Mouse (Mus musculus) CH12.LX (cell line): ENCODE data around the gene Ppp4c. TPM values are rescaled to one million over a fixed set of nuclear protein-coding genes. Genes with fewer than 3 reads are reported as not detected.

Experiments
- DNase-seq: peaks from one replicate; pipeline ENCODE4 v3.0.0-alpha.2; 2013; ENCODE audit errors: extremely low read depth
- H3K27ac ChIP-seq: 2 replicates; pipeline ENCODE4 v1.5.1; 2012; ENCODE audit warnings: low read depth, mild to moderate bottlenecking, control low read depth, moderate library complexity; ENCODE audit not compliant: insufficient read depth
- H3K27me3 ChIP-seq: replicated peaks from 2 replicates; pipeline ENCODE3; 2012; ENCODE audit warnings: inconsistent platforms
- H3K36me3 ChIP-seq, 2 experiments: replicated peaks in 1 of 2; 2 replicates each; pipeline versions ENCODE3 to v1.6.1; 2012; ENCODE audit warnings: inconsistent platforms in 1 of 2, low read length in 1 of 2, mild to moderate bottlenecking in 1 of 2, mixed read lengths in 1 of 2, moderate library complexity in 1 of 2; ENCODE audit not compliant: control insufficient read depth in 1 of 2, insufficient read depth in 1 of 2
- H3K4me1 ChIP-seq, 2 experiments: 2 replicates each; pipeline ENCODE4 v1.6.1; 2012; ENCODE audit warnings: inconsistent platforms in 1 of 2, moderate library complexity in 1 of 2; ENCODE audit not compliant: insufficient read depth in 2 of 2, control insufficient read depth in 1 of 2
- H3K4me2 ChIP-seq: 2 replicates; pipeline ENCODE4 v1.6.1; 2012; ENCODE audit warnings: low read depth, mild to moderate bottlenecking, control low read depth; ENCODE audit not compliant: poor library complexity, insufficient read depth, severe bottlenecking
- H3K4me3 ChIP-seq, 3 experiments: fragments of 150-350 bp in 1 of 3; sonication (generic) in 1 of 3; replicated peaks in 1 of 3; 2 replicates each; pipeline versions ENCODE3 to v1.5.1; 2011 to 2012; ENCODE audit warnings: low read depth in 2 of 3, low read length in 2 of 3, mild to moderate bottlenecking in 2 of 3, moderate library complexity in 2 of 3, control low read depth in 1 of 3, improper control_type of control experiment in 1 of 3, inconsistent platforms in 1 of 3, mixed read lengths in 1 of 3; ENCODE audit not compliant: poor library complexity in 1 of 3
- H3K79me2 ChIP-seq: replicated peaks from 2 replicates; pipeline ENCODE4 v1.6.1; 2012; ENCODE audit warnings: mild to moderate bottlenecking, moderate library complexity; ENCODE audit not compliant: control insufficient read depth, poor library complexity, insufficient read depth, severe bottlenecking; ENCODE audit errors: extremely low read depth
- H3K9ac ChIP-seq: 2 replicates; pipeline ENCODE4 v1.6.1; 2012; ENCODE audit warnings: low read depth, mild to moderate bottlenecking, control low read depth, moderate library complexity; ENCODE audit not compliant: insufficient read depth
- H3K9me3 ChIP-seq: replicated peaks from 2 replicates; pipeline ENCODE3; 2012; ENCODE audit warnings: low read length, inconsistent platforms, mixed read lengths
- BHLHE40 ChIP-seq: IDR thresholded peaks from 2 replicates; pipeline ENCODE4 v1.6.1; 2011; ENCODE audit warnings: mild to moderate bottlenecking, low read depth, low read length, improper control_type of control experiment
- CHD2 ChIP-seq: IDR thresholded peaks from 2 replicates; pipeline ENCODE4 v1.6.1; 2011; ENCODE audit warnings: low read length, improper control_type of control experiment
- CTCF ChIP-seq, 2 experiments: IDR thresholded peaks in 1 of 2; conservative IDR thresholded peaks in 1 of 2; 2 replicates each; pipeline ENCODE4 v1.5.1; 2011 to 2012; ENCODE audit warnings: low read depth in 2 of 2, low read length in 2 of 2, improper control_type of control experiment in 1 of 2, inconsistent platforms in 1 of 2, mild to moderate bottlenecking in 1 of 2, moderate library complexity in 1 of 2
- E2F4 ChIP-seq: IDR thresholded peaks from 2 replicates; pipeline ENCODE4 v1.6.1; 2011; ENCODE audit warnings: low read depth, low read length, improper control_type of control experiment; ENCODE audit not compliant: insufficient replicate concordance
- ELF1 ChIP-seq: IDR thresholded peaks from 2 replicates; pipeline ENCODE4 v1.6.1; 2014; ENCODE audit warnings: low read depth, mild to moderate bottlenecking, inconsistent platforms, low read length, improper control_type of control experiment
- ETS1 ChIP-seq: conservative IDR thresholded peaks from 2 replicates; pipeline ENCODE4 v1.6.1; 2012; ENCODE audit warnings: low read depth, mild to moderate bottlenecking, inconsistent platforms, low read length, improper control_type of control experiment, moderate library complexity
- HCFC1 ChIP-seq: IDR thresholded peaks from 2 replicates; pipeline ENCODE4 v1.6.1; 2012; ENCODE audit warnings: low read depth, mild to moderate bottlenecking, inconsistent platforms, low read length, improper control_type of control experiment
- IRF4 ChIP-seq: IDR thresholded peaks from 2 replicates; pipeline ENCODE4 v1.6.1; 2014; ENCODE audit warnings: low read depth, mild to moderate bottlenecking, inconsistent platforms, low read length, improper control_type of control experiment
- JUN ChIP-seq: IDR thresholded peaks from 2 replicates; pipeline ENCODE4 v1.6.1; 2011; ENCODE audit warnings: low read depth, mild to moderate bottlenecking, low read length, improper control_type of control experiment, moderate library complexity; ENCODE audit not compliant: insufficient read depth
- JUND ChIP-seq: conservative IDR thresholded peaks from 2 replicates; pipeline ENCODE4 v1.6.1; 2011; ENCODE audit warnings: low read depth, low read length, improper control_type of control experiment
- KAT2A ChIP-seq: IDR thresholded peaks from 2 replicates; pipeline ENCODE4 v1.6.1; 2012; ENCODE audit warnings: low read length, improper control_type of control experiment, inconsistent platforms; ENCODE audit not compliant: insufficient replicate concordance
- MAX ChIP-seq: IDR thresholded peaks from 2 replicates; pipeline ENCODE4 v1.6.1; 2011; ENCODE audit warnings: low read length, improper control_type of control experiment
- MAZ ChIP-seq: IDR thresholded peaks from 2 replicates; pipeline ENCODE4 v1.6.1; 2012; ENCODE audit warnings: low read depth, mild to moderate bottlenecking, inconsistent platforms, low read length, improper control_type of control experiment, moderate library complexity
- MEF2A ChIP-seq: IDR thresholded peaks from 2 replicates; pipeline ENCODE4 v1.6.1; 2014; ENCODE audit warnings: low read depth, mild to moderate bottlenecking, inconsistent platforms, low read length, improper control_type of control experiment, borderline replicate concordance
- MXI1 ChIP-seq: IDR thresholded peaks from 2 replicates; pipeline ENCODE4 v1.6.1; 2011; ENCODE audit warnings: mild to moderate bottlenecking, low read depth, low read length, improper control_type of control experiment
- MYC ChIP-seq: IDR thresholded peaks from 2 replicates; pipeline ENCODE4 v1.6.1; 2011; ENCODE audit warnings: low read depth, mild to moderate bottlenecking, improper control_type of control experiment, low read length
- NELFE ChIP-seq: IDR thresholded peaks from 2 replicates; pipeline ENCODE4 v1.6.1; 2011; ENCODE audit warnings: low read depth, low read length, improper control_type of control experiment
- NRF1 ChIP-seq: IDR thresholded peaks from 2 replicates; pipeline ENCODE4 v1.6.1; 2014; ENCODE audit warnings: low read depth, mild to moderate bottlenecking, inconsistent platforms, low read length, improper control_type of control experiment, moderate library complexity
- PAX5 ChIP-seq: IDR thresholded peaks from 2 replicates; pipeline ENCODE4 v1.6.1; 2012; ENCODE audit warnings: low read length, inconsistent platforms, mixed read lengths
- POLR2A ChIP-seq: IDR thresholded peaks from 2 replicates; pipeline ENCODE4 v1.6.1; 2011; ENCODE audit warnings: low read depth, mild to moderate bottlenecking, improper control_type of control experiment, low read length
- RAD21 ChIP-seq: IDR thresholded peaks from 2 replicates; pipeline ENCODE4 v1.6.1; 2011; ENCODE audit warnings: low read depth, mild to moderate bottlenecking, low read length, improper control_type of control experiment, moderate library complexity
- RCOR1 ChIP-seq: conservative IDR thresholded peaks from 2 replicates; pipeline ENCODE4 v1.6.1; 2012; ENCODE audit warnings: low read depth, mild to moderate bottlenecking, inconsistent platforms, low read length, improper control_type of control experiment
- SIN3A ChIP-seq: IDR thresholded peaks from 2 replicates; pipeline ENCODE4 v1.6.1; 2012; ENCODE audit warnings: low read length, improper control_type of control experiment, inconsistent platforms
- SMC3 ChIP-seq: IDR thresholded peaks from 2 replicates; pipeline ENCODE4 v1.6.1; 2011; ENCODE audit warnings: low read depth, low read length, improper control_type of control experiment
- TCF12 ChIP-seq: IDR thresholded peaks from 2 replicates; pipeline ENCODE4 v1.6.1; 2014; ENCODE audit warnings: low read depth, mild to moderate bottlenecking, inconsistent platforms, low read length, improper control_type of control experiment
- UBTF ChIP-seq: IDR thresholded peaks from 2 replicates; pipeline ENCODE4 v1.6.1; 2012; ENCODE audit warnings: low read depth, mild to moderate bottlenecking, inconsistent platforms, low read length, improper control_type of control experiment, moderate library complexity
- USF1 ChIP-seq: IDR thresholded peaks from 2 replicates; pipeline ENCODE4 v1.6.1; 2014; ENCODE audit warnings: low read depth, mild to moderate bottlenecking, inconsistent platforms, low read length, improper control_type of control experiment
- ZMIZ1 ChIP-seq: IDR thresholded peaks from 2 replicates; pipeline ENCODE4 v1.6.1; 2012; ENCODE audit warnings: low read depth, mild to moderate bottlenecking, inconsistent platforms, low read length, improper control_type of control experiment
- ZNF384 ChIP-seq: IDR thresholded peaks from 2 replicates; pipeline ENCODE4 v1.6.1; 2012; ENCODE audit warnings: low read depth, low read length, improper control_type of control experiment, inconsistent platforms
- dilution Hi-C: fragments of 300-500 bp; cut with MboI; formaldehyde crosslinking; loops from 2 replicates; pipeline ENCODE4 v1.14.3; 2020; ENCODE audit warnings: low sequenced_read_pairs; ENCODE audit not compliant: extremely low pct_unique_long_range_greater_than_20kb, extremely low pct_ligation_motif_present
- in situ Hi-C: fragments of 300-500 bp; cut with MboI; formaldehyde crosslinking; loops from 3 replicates; pipeline ENCODE4 v1.14.3; 2019; ENCODE audit warnings: low sequenced_read_pairs, low pct_ligation_motif_present, low pct_unique_long_range_greater_than_20kb, mixed read lengths
- polyA plus RNA-seq: library from polyadenylated mRNA; unstranded; fragments of >175 nt; gene quantifications from 2 replicates; pipeline ENCODE4 v1.2.1, GENCODE M21; 2012; ENCODE audit warnings: low read depth; ENCODE audit not compliant: insufficient read length
- total RNA-seq, 2 experiments: library from RNA; depleted of rRNA; stranded (reverse); fragments of 300-350 nt in 1 of 2; fragments of >200 nt in 1 of 2; gene quantifications; 2 replicates each; pipeline ENCODE4 v1.2.3; 2012 to 2014

The Ppp4c gene
- total and polyA plus RNA-seq, 3 experiments: 161 to 213 (median 195) TPM

- Histone ChIP-seq H3K27ac (no peak overlapping the region), H3K79me2 (no peaks in the 10 kb centered on the region), H3K27me3 (no peaks in the 10 kb centered on the region), H3K9me3 (peaks cover 2% of the 10 kb centered on the region), H3K4me1 (peaks cover 2 to 19% of the 10 kb centered on the region in 2 experiments; a peak in 3 of 4 replicates), H3K9ac (peak overlapping the region; percentile 7; the same call in 1 of the 2 replicates), H3K4me2 (peak overlapping the region; percentile 47), H3K4me3 (no peak overlapping the region), H3K36me3 (no peaks in the 10 kb centered on the region)
- DNase-seq: peak; percentile 62
- in situ Hi-C loops: no loop called here
- dilution Hi-C loops: no loop called here
- TF ChIP-seq SIN3A (no peak), CHD2 (no peak), POLR2A (0 out of 2 replicates have a peak, but pooled peaks have one; percentile 25), NELFE (0 out of 2 replicates have a peak, but pooled peaks have one; percentile 20), MAZ (0 out of 2 replicates have a peak, but pooled peaks have one; percentile 53), ELF1 (peak; percentile 33; the same call in 1 of the 2 replicates), CTCF (conservative IDR thresholded peaks at IDR 0.05 in 1 of 2, IDR thresholded peaks at IDR 0.05 in 1 of 2; ENCODE audit: low read depth in 2 of 2, low read length in 2 of 2) (peak; percentile 82 to 83), JUN (no peak), SMC3 (peak; percentile 72), RAD21 (peak; percentile 65), ZMIZ1 (no peak), MEF2A (no peak), MYC (0 out of 2 replicates have a peak, but pooled peaks have one; percentile 24)
Measured at GRCm38 (mm10) chr7:126754866-126755265, 37.4 kb downstream of the Ppp4c start.

DNA sequence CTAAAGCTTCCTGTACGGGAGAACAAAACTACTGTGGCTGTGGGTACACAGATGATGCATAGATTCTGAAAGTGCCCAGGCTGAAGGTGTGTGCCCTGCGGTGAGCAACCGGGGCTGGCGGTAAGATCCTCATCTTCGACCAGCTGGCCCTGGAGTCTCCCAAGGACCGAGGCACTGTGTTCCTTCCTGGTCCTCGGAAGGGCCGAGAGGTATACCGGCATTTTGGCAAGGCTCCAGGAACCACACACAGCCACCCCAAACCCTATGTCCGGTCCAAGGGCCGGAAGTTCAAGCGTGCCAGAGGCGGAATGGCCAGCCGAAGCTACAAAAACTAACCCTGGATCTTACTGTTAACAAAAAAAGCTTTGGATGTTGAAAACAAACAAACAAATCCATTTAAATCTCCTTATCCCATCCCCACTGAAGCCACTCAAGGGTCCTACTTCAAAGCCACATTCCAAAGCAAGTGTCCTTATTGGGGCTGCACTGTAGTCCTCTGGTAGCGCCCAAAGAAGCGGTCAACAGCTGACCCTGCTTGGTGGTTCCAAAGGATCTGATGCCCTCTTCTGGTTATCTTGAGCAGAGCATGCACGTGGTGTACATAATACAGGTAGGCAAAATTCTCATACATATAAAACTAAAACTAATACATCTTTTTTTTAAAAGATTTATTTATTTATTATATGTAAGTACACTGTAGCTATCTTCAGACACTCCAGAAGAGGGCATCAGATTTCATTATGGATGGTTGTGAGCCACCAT is 42.5 kb downstream of the Ppp4c start:
- no peak overlapping the region for H3K9ac ChIP-seq
- in situ Hi-C loops (no loop called here), dilution Hi-C loops (no loop called here)
- no peaks in the 10 kb centered on the region for H3K79me2 ChIP-seq
- DNase-seq: no peak
- H3K4me2 ChIP-seq: no peak overlapping the region
- peaks cover 10 to 39% of the 10 kb centered on the region in 2 experiments for H3K4me1 ChIP-seq
- no peaks in the 10 kb centered on the region for H3K36me3 ChIP-seq
- H3K4me3 ChIP-seq: no peak overlapping the region
- no peak overlapping the region for H3K27ac ChIP-seq
- H3K27me3 ChIP-seq: no peaks in the 10 kb centered on the region
- peaks cover 2% of the 10 kb centered on the region for H3K9me3 ChIP-seq
- TF ChIP-seq NELFE: no peak
- TF ChIP-seq CTCF (conservative IDR thresholded peaks at IDR 0.05 in 1 of 2, IDR thresholded peaks at IDR 0.05 in 1 of 2; ENCODE audit: low read depth in 2 of 2, low read length in 2 of 2): peak in 1 of 2 experiments; percentile 45; a peak in 2 of 4 replicates
- TF ChIP-seq ELF1: no peak
- TF ChIP-seq RAD21: peak; percentile 25
- no peak for TF ChIP-seq ETS1
- TF ChIP-seq HCFC1: no peak
- TF ChIP-seq ZMIZ1: no peak
- TF ChIP-seq MAZ: no peak
- no peak for TF ChIP-seq RCOR1
- TF ChIP-seq TCF12: no peak
- TF ChIP-seq KAT2A: no peak
- no peak for TF ChIP-seq BHLHE40
- TF ChIP-seq JUND: no peak
- no peak for TF ChIP-seq MXI1
- no peak for TF ChIP-seq JUN
- TF ChIP-seq USF1: no peak
- TF ChIP-seq ZNF384: no peak
- TF ChIP-seq POLR2A: no peak
- peak; percentile 12; the same call in 1 of the 2 replicates for TF ChIP-seq SMC3
- TF ChIP-seq E2F4: no peak
- TF ChIP-seq NRF1: no peak
- TF ChIP-seq IRF4: no peak
- TF ChIP-seq PAX5: no peak
- no peak for TF ChIP-seq UBTF
- TF ChIP-seq SIN3A: no peak
- TF ChIP-seq MAX: no peak
